23 mouse cellular contexts compared by ENCODE assay signal in the genomic region with DNA sequence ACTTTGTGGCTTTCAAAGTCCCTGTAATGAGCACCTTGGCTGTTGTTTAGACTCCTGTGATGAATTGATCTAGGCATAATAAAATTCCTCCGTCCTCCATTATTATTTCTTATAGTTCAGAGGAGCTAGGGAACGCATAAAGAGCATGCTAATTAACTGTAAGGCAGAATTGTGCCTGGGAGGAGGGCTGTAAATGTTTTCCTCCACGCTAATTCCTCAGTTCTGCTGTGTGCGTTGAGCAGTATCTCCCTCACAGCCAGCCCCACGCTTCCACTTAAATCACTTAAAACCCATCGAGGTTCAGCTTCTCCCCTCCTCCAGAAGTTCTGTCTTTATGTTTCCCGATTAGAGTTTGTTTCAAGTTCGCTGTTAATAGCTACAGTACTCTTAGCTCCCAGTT.
"Had no signal": no experiment of that assay in that cellular context is flagged by ENCODE, and none has a peak within 500 bp of the region (broad histone marks: within the 10 kb centered on the region; RNA-seq: fewer than 3 reads in every experiment).

No protein-coding gene starts in this region.

- H3K4me2 ChIP-seq: heart, embryonic 12.5 days; hindbrain, embryonic 14.5 days; intestine, embryonic 15.5 days; limb, embryonic 13.5 days; limb, embryonic 15.5 days; liver, embryonic 12.5 days had no signal

- H3K27me3 ChIP-seq: heart, embryonic 12.5 days; intestine, embryonic 15.5 days; limb, embryonic 13.5 days; limb, embryonic 15.5 days; liver, embryonic 12.5 days had no signal

- H3K36me3 ChIP-seq: heart, embryonic 10.5 days; heart, embryonic 12.5 days; hindbrain, embryonic 10.5 days; intestine, embryonic 15.5 days; limb, embryonic 13.5 days; limb, embryonic 15.5 days; liver, embryonic 12.5 days had no signal

- H3K4me1 ChIP-seq: hindbrain, embryonic 10.5 days; intestine, embryonic 15.5 days; limb, embryonic 13.5 days; limb, embryonic 15.5 days; liver, embryonic 12.5 days had no signal

- H3K9ac ChIP-seq: heart, embryonic 12.5 days; hindbrain, embryonic 14.5 days; intestine, embryonic 15.5 days; limb, embryonic 13.5 days; limb, embryonic 15.5 days; liver, embryonic 12.5 days; liver, embryonic 14.5 days had no signal

- H3K27ac ChIP-seq: gastrocnemius, adult 2 months; heart, embryonic 10.5 days; hindbrain, embryonic 10.5 days; hindbrain, embryonic 14.5 days; intestine, embryonic 15.5 days; limb, embryonic 13.5 days; limb, embryonic 15.5 days; liver, embryonic 12.5 days; liver, embryonic 14.5 days had no signal

- H3K9me3 ChIP-seq: heart, embryonic 10.5 days; heart, embryonic 12.5 days; hindbrain, embryonic 10.5 days; intestine, embryonic 15.5 days; limb, embryonic 13.5 days; limb, embryonic 15.5 days; liver, embryonic 12.5 days had no signal

- DNase-seq: gastrocnemius, adult 2 months; gastrocnemius, postnatal 10 days; gastrocnemius, postnatal 25 days; heart, adult 18-20 months; heart, postnatal 10 days; heart, postnatal 4 days; kidney, adult 18-20 months; kidney, adult 8-10 months; kidney, postnatal 10 days; kidney, postnatal 25 days; kidney, postnatal 4 days; left cerebral cortex, postnatal 4 days had no signal

- H3K4me3 ChIP-seq: gastrocnemius, adult 2 months; heart, embryonic 10.5 days; heart, embryonic 12.5 days; hindbrain, embryonic 10.5 days; intestine, embryonic 15.5 days; limb, embryonic 13.5 days; limb, embryonic 15.5 days; liver, embryonic 12.5 days had no signal

- ATAC-seq: inflammation-experienced regulatory T-cells, adult 6 months; intestine, embryonic 15.5 days; intestine, postnatal 0 days; liver, embryonic 12.5 days had no signal
